Mouse (Mus musculus): Measurements from ENCODE around the gene Olfr968. TPM values are rescaled to one million over a fixed set of nuclear protein-coding genes. Genes with fewer than 3 reads are reported as not detected.

Gene Olfr968
- not detected for total RNA-seq (2021)

DNA sequence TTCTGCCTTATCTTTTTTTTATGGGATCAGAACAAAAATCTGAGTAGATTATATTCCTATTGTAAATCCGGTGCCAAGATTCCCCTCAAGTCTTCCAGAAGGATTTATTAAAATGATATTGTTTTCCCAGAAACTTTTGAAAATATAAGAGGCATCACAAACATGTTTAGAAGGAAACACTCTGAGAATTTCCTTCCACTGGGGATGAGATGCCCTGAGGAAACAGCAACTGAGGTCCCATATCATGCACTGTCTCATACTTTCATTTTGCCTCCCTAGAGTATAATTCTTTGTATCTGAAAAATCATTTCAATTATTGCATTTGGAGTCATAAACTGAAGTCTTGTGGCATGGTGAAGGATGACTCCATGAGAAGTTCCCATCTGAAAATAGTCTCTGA, at the start of gene Olfr968:
Gene Olfr968 (minus strand): TSS at position 101 of the 400 bp plus-strand sequence.
- no peak for DNase-seq
- intact Hi-C loops (cut with DNase I): no loop called here

GRCm38 (mm10) chr9:39808560-39808959, 25.5 kb upstream of the Olfr968 start, which contains the start of gene Olfr970:
Gene Olfr970, plus strand, starts transcription at chr9:39808860.
- intact Hi-C loops (cut with DNase I): no loop called here
- no peak for DNase-seq

- intact Hi-C loops (cut with DNase I): no loop called here
- no peak for DNase-seq
Measured at GRCm38 (mm10) chr9:39790558-39790957, 7.5 kb upstream of the Olfr968 start, which contains the start of gene Olfr969. Gene Olfr969, plus strand, starts transcription at chr9:39790945.

DNA sequence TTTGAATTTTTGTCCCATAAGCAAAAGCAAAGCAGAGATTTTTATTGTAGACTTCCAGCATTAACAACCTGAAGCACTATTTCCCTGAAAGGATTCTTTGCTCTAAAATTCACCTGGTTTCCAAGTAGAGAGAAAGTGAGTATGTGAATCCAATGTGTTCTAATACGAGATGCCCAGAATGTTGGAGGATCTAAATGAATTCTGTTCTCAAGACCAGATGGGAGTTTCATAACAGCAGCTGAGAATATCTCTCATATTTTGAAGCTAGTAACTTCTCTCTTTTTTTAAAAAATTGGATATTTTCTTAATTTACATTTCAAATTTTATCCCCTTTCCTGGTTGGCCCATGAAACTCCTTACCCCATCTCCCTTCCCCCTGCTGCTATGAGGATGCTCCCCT, 36.6 kb downstream of the Olfr968 start:
- intact Hi-C loops (cut with DNase I): no loop called here
- no peak for DNase-seq

DNA sequence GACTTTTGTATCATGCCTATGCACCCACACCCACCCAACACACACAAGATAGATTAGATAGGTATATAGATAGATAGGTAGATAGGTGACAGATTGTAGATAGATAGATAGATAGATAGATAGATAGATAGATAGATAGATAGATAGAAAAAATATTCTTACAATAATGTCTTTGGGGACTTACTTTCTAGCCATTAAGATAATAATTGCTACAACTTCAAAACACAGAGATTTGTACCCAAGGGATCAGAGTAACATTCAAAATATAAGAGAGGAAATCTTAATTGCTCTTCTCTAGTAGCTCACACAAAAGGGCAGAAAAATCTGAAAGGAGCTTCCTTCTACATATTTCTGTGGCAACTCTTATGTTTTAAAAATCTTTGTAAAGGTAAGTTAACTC, 37.1 kb downstream of the Olfr968 start, which contains the start of gene Olfr967:
Gene Olfr967 (plus strand): TSS at position 301 of the 400 bp plus-strand sequence.
- no peak for DNase-seq
- intact Hi-C loops (cut with DNase I): no loop called here

- intact Hi-C loops (cut with DNase I): no loop called here
Measured at GRCm38 (mm10) chr9:39740741-39741140, 42.3 kb downstream of the Olfr968 start.

DNA sequence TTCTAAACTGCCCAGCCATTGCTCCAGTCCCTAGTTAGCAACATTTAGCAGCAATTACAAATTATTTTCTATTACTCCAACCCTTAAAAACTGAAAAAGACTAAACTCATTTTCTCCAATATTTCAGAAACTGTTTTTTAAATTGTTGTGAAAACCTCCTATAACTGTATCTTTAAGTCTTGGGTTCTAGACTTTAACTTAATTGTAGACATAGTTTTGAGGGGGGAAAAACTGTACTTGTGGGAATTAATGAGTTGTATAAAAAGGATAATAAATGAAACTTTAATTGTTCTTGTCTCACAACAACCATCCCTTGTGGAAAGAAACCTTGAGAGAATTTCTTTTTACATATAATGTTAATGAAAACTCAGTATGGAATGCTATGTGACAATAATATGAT, 52.4 kb downstream of the Olfr968 start, which contains the start of gene Olfr150:
Gene Olfr150 (plus strand): TSS at position 301 of the 400 bp plus-strand sequence.
- intact Hi-C loops (cut with DNase I): no loop called here
- no peak for DNase-seq

More at GRCm38 (mm10) chr9:39740741-39741140, 42.3 kb downstream of the Olfr968 start:
- DNase-seq: no peak

Other genes starting within 250 kb of the Olfr968 start
- not detected for gene Olfr958, start 229.2 kb downstream of the Olfr968 start, total RNA-seq (2021)
- not detected for gene Olfr959, start 207.7 kb downstream of the Olfr968 start, total RNA-seq (2021)
- 1 to 10 TPM; 2.3 to 3.8 TPM for gene AW551984, start 178.8 kb downstream of the Olfr968 start, total RNA-seq (2021)
- not detected for gene Olfr148, start 172.6 kb downstream of the Olfr968 start, total RNA-seq (2021)
- gene Olfr960, start 161.9 kb downstream of the Olfr968 start, total RNA-seq (2021): not detected
- gene Olfr961, start 138.2 kb downstream of the Olfr968 start, total RNA-seq (2021): not detected
- not detected for gene Olfr963, start 116.0 kb downstream of the Olfr968 start, total RNA-seq (2021)
- not detected for gene Olfr149, start 76.1 kb downstream of the Olfr968 start, total RNA-seq (2021)
- not detected for gene Olfr965, start 71.9 kb downstream of the Olfr968 start, total RNA-seq (2021)
- gene Olfr150, start 52.3 kb downstream of the Olfr968 start, total RNA-seq (2021): not detected
- not detected for gene Olfr967, start 37.0 kb downstream of the Olfr968 start, total RNA-seq (2021)
- not detected for gene Olfr969, start 7.7 kb upstream of the Olfr968 start, total RNA-seq (2021)
- gene Olfr970, start 25.6 kb upstream of the Olfr968 start, total RNA-seq (2021): not detected
- gene Olfr971, start 53.6 kb upstream of the Olfr968 start, total RNA-seq (2021): not detected
- gene Olfr972, start 83.2 kb upstream of the Olfr968 start, total RNA-seq (2021): not detected
- gene Olfr229, start 124.1 kb upstream of the Olfr968 start, total RNA-seq (2021): not detected
- not detected for gene Olfr974, start 154.2 kb upstream of the Olfr968 start, total RNA-seq (2021)
- not detected for gene Olfr975, start 168.8 kb upstream of the Olfr968 start, total RNA-seq (2021)
- not detected for gene Olfr976, start 177.9 kb upstream of the Olfr968 start, total RNA-seq (2021)
- gene Olfr978, start 208.9 kb upstream of the Olfr968 start, total RNA-seq (2021): not detected
- gene Olfr979, start 220.2 kb upstream of the Olfr968 start, total RNA-seq (2021): not detected
- gene Olfr980, start 226.3 kb upstream of the Olfr968 start, total RNA-seq (2021): not detected
- not detected for gene Olfr981, start 238.2 kb upstream of the Olfr968 start, total RNA-seq (2021)

Measured in heart, postnatal 10 days (tissue).